Mouse (Mus musculus) gastrocnemius, postnatal 25 days (tissue): ENCODE data around the gene Otub2. TPM values are rescaled to one million over a fixed set of nuclear protein-coding genes. Genes with fewer than 3 reads are reported as not detected.
A peak's percentile ranks its signal among the peaks of the same experiment; 100 is the strongest.

Experiments
- DNase-seq: peaks from one replicate; pipeline ENCODE4 v3.0.0; 2022
- long read RNA-seq, 2 experiments: library from polyadenylated mRNA; stranded (forward); transcript quantifications; one replicate each; pipeline ENCODE4 v2.0.0; 2021
- total RNA-seq, 2 experiments: library from RNA; stranded (reverse); gene quantifications; 1 replicate in 1 of 2; 2 replicates in 1 of 2; pipeline ENCODE4 v1.2.3; 2021

Gene Otub2
- total RNA-seq, result 1 to 10 TPM; 2.0 to 3.5 TPM
- long read RNA-seq, experiment 1, partial matches to known transcripts, result 0 of 11 reads
- long read RNA-seq, experiment 1, other reads (novel, unspliced or antisense), result 8 of 11 reads
- long read RNA-seq, experiment 2, partial matches to known transcripts, result 0 of 9 reads
- long read RNA-seq, experiment 2, other reads (novel, unspliced or antisense), result 6 of 9 reads

DNA sequence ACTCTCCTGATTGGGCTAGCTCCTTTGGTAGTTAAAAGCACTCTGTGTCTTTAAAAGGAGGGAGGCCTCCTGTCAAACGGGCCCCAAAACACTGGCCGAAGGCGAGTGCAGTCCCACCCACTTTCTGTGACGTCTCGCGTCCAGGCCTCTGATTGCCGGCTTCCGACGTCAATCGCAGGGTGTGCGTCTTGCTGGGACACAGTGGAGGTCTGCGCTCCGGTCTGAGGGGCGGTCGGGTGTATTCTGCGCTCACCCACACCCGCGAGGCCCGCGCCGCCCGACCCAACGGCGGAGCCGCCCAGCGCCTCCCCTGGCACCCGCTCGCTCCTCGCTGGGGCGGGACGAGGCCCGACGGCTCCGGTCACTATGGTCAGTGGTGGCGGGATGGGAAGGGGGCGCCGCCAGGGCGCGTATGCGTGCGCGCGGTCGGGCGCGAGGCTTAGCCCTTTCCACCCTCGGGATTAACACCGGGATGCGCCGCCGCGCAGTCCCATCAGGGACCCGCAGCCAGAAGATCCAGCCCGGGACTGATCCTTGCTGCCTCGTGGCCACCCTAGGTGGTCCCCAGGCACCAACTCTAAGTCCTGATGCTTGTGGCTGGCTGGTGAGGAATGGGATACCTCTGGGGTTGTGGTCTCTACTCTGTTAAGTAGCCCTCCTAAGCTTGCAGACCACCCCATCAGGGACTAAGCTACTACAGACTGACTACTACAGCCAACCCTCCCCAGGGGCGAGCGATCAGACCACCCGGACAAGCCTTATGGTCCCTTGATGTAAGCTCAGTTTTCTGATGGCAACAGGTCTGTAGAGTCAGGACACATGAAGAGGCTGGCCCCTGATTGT, at the start of gene Otub2:
Otub2 (plus strand) TSS at position 178 of the 843 bp plus-strand sequence.
- peak; percentile 97 for DNase-seq

DNA sequence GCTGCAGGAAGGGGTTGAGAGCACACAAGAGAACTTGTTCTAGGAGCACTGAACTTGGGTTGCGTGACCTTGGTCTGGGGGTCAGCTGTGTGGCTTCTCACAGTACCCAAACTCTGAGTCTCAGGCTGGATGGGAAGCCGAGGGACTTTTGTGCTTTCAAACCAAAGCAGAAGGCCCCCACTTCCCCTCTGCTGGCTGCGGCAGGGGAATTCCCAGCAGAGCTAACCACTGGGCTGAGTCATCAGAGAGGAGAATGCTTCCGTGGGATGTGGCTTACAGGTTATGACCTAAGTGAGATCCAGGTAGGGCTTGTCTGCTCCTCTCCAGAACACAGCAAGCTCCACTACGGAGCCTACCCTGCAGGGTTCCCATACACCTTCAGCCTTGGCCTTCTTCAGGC, 47.3 kb upstream of the Otub2 start:
- DNase-seq, result no peak

DNA sequence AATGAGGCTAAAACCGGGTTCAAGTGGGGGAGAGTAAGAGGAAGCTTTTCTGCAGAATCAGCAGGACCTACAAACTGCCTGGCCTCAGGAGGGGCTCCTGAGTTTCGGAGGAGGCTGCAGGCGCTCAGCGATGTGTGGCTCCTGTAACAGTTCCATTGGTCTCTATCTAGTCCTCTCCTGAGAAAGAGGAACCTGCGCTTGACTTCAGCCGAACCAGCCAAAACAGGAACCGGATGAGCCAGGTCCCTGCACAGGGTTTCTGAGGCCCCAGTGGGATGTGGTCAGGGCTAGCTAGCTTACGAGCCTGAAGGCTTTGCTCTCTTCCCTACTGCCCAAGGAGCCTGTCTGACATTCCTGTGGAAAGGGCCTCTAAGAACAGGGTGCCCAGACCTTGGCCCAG, 45.0 kb upstream of the Otub2 start:
- DNase-seq, result no peak

DNA sequence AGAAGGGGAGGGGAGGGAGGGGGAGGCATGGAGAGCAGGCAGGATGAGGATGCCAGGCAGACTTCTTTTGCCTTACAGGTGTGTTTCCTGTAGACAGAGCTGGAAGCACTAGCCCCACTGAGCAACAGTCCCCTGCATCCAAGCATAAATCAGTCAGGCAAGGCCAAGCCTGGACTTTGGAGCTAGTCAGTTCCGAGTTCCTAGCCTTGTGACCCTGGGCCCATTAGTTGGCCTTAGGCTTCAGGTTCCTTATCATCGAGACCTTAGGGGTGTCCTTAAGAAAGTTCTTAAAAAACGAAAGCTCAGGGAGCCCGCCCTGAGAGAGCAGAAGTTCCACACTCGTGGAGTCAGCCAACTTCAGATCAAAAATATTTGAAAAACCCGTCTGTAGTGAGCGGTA, 43.5 kb upstream of the Otub2 start:
- DNase-seq, result no peak

DNA sequence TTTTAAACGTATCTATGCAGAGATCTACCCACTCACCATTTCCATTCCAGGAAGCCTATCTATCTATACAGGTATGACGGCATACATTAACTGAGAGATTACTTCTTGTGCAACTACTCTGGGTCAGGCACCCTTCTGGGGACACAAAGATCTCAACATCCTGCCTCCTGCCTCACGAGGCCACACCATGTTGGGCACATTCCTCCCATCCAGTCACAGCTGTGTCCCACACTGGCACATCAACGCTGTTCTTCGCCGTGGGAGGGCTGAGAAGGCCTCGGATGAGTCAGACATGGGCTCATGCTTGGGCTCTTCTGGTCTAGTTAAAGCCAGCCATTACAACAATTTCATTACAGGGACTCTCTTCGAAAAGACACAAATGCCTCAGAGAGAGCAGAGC, 41.5 kb upstream of the Otub2 start:
- DNase-seq, result no peak

DNA sequence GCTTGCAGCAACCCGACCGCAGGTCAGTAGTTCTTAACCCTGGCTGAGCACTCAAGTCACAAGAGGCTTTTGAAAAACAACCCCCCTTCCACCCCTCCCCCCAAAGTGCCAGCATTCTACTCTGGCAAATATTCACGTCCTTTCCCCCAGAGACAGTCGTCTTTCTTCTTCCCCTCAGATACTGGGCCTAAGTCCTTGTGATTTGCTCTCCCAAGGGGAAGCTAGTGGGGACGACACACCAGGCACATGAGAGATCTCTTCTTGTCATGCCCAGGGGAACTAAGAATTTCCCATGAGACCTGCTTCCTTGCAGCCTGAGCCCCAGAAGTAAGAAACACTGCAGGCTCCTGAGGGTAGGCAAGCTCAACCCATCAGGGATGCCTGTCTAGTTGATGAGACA, 41.1 kb upstream of the Otub2 start:
- no peak for DNase-seq

GRCm38 (mm10) chr12:103348506-103348905, 40.0 kb upstream of the Otub2 start:
- DNase-seq, result no peak

GRCm38 (mm10) chr12:103352735-103353134, 35.7 kb upstream of the Otub2 start:
- peak; percentile 74 for DNase-seq

GRCm38 (mm10) chr12:103353538-103353937, 34.9 kb upstream of the Otub2 start:
- peak; percentile 88 for DNase-seq

GRCm38 (mm10) chr12:103355746-103356414, 32.6 kb upstream of the Otub2 start, which contains the start of gene Asb2:
TSS of gene Asb2 (minus strand) at chr12:103356001.
- peak; percentile 75 for DNase-seq

DNA sequence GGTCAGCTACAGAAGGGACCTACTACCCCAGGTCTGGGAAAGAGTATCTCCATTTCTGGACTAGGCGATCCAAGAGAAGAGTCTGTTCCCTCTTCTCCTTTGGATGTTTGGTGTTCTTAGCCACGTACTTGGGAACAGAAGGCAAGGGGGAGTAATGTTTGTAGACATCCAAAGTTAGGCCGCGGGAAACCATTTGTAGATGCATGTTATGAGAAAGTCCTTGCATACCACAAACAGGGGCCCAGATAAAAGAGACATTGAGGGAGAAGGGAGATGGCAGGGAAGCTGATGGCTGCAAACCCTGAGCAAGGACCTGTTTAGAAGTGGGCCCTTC, 32.1 kb upstream of the Otub2 start:
- no peak for DNase-seq

- DNase-seq, result peak; percentile 84
Measured at GRCm38 (mm10) chr12:103358216-103358615, 30.3 kb upstream of the Otub2 start.

GRCm38 (mm10) chr12:103358951-103359801, 29.3 kb upstream of the Otub2 start:
- DNase-seq, result peak; percentile 78

GRCm38 (mm10) chr12:103360812-103361211, 27.7 kb upstream of the Otub2 start:
- no peak for DNase-seq

GRCm38 (mm10) chr12:103361539-103362307, 26.8 kb upstream of the Otub2 start:
- DNase-seq, result peak; percentile 51

GRCm38 (mm10) chr12:103362336-103362735, 26.1 kb upstream of the Otub2 start:
- DNase-seq, result peak; percentile 89

- no peak for DNase-seq
Measured at GRCm38 (mm10) chr12:103367171-103367570, 21.3 kb upstream of the Otub2 start.

- peak; percentile 56 for DNase-seq
Measured at GRCm38 (mm10) chr12:103367620-103368325, 20.7 kb upstream of the Otub2 start.

DNA sequence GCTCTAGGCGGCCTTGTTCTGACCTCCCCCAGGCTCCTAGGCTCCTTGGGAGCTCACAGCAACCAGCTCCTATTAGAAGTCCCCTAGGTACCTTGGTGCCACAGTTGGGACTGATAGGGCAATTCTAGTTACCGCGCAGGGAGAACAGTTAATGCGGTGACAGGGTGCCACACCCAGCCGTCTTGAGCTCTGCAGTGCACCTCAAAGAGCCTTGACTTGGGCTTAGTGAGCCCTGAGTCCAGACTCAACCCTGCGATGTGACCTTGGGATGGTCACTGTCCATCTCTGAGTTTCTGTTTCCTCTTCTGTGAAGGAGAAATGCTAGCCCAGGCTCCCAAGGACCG, 20.2 kb upstream of the Otub2 start:
- DNase-seq, result no peak

- DNase-seq, result no peak
Measured at GRCm38 (mm10) chr12:103368777-103369176, 19.7 kb upstream of the Otub2 start.

- no peak for DNase-seq
Measured at GRCm38 (mm10) chr12:103370861-103371260, 17.6 kb upstream of the Otub2 start.
